Mouse (Mus musculus) embryo, embryonic 11.5 days (tissue): ENCODE results near the gene Ngdn.
"Not testable (repeated sequence)": the region's sequence is repeated elsewhere in the genome, so short reads cannot be mapped to it uniquely, and the experiment has no call there.

Source experiments
- DNase-seq: peaks from one replicate; pipeline ENCODE4 v3.0.0-alpha.2; 2012; ENCODE audit warnings: low read depth, low spot score

Ngdn gene

DNA sequence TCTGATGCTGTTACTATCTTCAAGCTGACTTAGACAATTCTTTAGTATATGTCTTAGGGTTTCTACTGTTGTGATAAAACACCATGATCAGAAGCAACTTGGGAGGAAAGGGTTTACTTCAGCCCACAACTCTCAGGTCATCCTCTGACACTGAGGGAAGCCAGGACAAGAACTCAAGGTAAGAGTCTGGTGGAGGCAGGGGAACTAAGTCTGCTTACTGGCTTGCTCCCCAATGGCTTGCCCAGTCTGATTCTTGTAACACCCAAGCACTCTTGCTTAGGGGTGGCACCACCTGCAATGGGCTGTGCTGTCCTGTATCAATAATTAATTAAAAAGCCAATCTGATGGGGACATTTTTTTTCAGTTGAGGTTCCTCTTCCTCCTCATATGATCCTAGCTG lies 16.6 kb upstream of the Ngdn start:
- DNase-seq, result no peak

DNA sequence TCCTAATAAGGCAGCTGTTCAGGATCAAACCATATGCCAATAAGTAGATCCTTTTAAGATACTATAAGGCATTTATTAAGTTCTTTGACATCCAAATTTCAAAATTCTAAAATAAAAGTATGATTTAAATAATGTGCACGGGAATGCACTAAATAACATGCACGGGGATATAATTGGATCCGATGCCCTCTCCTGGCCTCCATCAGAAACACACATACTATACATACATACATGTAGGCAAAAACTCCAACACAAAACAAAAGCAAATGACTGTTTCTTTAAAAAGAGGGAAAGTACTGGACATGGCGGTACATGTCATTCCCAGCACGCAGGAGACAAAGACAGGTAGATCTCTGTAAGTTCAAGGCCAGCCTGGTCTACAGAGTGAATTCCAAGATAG lies 15.4 kb upstream of the Ngdn start:
- DNase-seq, result not testable (repeated sequence)

DNA sequence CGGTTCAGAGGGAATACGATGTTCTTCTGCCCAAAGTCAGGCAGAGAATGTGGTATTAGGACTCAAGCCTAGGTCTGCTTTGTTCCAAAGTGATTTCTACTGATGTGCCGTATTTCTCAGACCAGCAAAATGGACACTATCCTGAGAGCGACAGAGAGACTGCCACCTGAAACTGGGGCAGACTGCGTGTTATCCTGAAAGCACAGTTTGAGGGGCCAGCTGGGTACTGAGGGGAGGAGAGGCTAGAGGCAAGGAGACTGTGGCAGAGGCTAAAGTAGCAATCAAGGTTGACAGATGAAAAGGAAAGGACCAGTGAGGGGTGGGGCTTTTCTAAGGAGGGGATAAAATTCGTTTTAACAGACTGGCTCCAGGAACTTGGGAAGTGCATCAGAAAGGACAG lies 14.4 kb upstream of the Ngdn start:
- DNase-seq, result no peak

DNA sequence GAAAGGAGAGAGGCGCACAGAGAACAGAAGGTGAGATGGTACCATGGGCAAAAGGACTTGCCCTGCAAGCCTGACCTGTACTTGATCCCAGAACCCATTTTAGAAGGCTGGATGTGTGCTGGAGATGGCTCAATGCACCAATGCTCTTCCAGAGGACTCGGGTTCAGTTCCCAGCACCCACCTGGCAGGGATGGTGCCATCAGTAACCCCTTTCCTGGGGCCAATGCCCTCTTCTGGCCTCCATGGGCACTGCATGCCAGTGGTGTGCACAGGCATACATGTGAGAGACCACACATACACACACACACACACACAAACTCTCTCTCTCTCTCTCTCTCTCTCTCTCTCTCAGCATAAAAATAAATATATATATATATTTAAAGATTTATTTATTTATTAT lies 13.8 kb upstream of the Ngdn start:
- no peak for DNase-seq

DNA sequence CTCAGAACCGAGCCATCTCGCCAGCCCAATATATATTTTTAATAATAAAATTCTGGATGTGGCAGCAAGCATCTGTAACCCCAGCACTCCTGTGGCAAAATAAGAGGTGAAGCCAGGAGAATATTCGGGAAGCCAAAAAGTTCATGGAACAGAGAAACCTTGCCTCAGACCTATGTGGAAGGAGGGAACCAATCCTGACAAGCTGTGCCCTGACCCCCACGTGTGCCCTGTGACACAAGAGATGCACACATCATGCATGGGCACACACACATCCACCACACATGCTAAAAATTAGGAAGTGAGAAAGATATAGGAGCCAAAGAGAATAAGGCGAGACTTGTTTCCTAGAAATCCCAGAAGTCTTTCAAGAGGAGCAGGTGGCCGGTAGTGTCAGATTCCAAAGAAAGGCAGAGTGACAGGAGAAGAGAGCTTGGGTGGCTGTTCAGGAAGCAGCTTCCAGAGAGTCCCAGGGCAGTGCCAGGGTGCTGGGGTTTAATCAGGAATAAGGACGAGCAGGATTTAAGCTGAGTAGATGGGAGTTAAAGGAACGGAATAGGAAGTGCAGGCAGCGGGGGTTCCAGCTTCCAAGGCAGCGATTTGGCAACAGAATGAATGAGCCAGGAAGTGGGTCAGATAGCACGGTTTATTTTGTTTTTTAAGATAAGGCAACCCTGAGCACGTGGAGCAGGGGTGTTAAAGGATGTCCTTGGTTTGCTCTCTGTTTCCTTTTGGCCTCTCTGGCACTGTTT lies 13.1 kb upstream of the Ngdn start:
- no peak for DNase-seq

DNA sequence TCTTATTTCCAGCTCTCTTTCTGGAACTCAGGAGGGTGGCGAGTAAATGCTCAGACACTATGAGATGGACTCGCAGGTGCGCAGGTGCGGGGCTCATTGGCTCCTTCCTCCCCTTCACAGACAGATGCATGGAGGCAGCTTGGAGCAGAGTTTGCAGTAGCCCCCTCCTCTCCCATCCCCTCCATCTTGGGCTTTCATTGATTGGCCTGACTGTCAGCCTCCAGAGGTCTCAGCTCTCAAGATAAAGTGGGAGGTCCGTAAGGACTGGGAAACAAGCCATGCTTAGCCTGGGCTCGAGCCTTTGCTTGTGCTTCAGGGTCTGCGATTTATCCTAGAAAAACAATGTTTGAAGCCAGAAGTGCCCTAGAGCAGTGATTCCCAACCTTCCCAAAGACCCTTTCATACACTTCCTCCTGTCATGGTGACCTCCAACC lies 12.6 kb upstream of the Ngdn start:
- no peak for DNase-seq

DNA sequence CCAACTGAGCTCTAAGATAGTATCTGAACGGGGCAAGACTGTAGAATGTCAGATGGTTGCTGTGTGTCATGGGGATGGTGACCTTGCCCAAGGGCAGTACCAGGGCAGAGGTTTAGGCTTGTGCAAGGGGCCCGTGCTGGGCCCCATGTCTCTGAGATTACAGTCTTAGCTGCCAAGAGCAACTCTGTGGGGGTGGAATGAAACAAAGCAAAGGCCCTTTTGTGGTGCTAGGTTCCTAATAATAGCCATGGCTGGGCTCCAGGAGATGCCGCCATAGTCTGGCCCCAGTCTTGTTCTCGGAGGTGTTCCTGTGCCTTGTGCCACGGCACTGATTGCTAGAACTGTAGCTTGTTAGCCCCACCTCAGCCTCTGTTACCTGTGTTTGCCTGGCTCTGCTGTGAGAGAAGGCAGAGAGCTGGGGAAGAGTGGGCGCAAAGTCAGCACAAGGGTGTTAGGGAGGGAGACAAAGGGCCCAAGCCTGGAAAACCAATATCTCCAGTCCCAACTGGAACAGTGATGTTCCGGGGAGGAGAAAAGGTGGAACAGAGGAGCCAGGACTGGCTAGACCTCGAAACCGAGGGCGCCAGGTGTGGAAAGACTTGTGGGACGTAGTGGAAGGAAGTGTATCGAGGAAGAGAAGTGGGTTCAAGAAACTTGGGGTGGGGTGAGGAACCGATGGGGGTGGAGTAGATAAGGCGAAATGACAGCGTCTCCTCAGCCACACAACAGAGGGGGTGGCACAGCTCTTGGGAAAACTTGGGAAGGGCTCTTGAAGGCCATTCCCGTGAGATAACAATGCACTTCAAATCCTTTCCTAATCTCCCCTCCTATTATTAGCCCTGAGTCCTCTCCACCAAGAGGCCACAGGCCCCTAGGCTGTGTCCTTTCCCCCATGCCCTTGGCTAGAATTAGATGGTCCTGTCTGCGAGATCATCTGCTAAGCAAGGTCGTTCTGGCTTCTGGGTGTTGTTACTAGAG lies 11.1 kb upstream of the Ngdn start:
- no peak for DNase-seq

DNA sequence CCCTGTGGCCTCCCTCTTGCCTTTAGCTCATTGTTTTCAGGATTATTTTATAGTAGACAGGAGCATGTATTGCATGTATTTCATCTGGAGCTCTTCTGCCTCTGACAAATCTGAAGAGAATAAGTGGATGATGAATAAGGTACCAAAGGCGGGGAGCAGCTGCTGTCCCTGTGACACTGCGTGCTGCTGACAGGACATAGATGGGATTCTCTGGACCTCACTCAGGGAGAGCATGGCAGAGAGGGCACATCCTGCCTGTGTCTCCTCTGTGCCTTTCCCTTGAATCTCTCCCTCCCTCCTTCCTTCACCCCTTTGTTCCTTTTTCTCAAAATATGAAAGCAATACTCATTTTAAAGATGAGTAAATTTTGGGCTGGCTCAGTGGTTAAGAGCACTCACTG lies 9.7 kb upstream of the Ngdn start:
- DNase-seq, result no peak

DNA sequence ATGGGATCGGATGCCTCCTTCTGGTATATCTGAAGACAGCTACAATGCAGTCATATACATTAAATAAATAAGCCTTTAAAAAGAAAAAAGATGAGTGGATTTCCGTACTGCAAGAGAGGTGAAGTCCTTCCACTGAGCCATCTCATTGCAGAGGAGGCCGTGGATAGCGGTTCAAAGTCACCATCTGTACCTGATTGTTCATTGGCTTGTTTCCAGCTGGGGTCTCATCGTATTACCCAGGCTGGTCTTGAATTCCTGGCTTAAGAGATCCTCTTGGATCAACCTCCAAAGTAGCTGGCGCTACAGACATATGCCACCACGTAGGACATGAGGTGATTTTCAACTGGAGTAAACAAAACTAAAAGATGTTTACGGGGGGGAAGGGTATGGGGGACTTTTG lies 9.3 kb upstream of the Ngdn start:
- DNase-seq, result no peak

DNA sequence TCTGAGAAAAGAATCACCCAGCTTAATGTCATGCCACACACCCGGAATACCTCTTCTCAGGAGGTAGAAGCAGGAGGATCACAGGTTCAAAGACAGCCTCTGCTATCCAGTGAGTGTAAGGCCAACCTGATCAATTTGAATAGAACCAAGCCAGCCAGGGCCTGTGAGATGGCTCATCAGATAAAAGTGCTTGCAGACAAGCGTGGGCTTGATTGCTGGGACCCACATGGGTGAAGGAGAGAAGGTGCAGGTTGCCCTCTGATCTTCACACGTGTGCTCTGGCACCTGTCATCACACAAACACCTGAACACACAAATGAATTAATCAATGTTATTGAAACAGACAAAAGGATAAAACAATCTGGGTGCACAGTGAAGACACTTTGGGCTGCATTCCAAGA lies 8.7 kb upstream of the Ngdn start:
- DNase-seq, result no peak

DNA sequence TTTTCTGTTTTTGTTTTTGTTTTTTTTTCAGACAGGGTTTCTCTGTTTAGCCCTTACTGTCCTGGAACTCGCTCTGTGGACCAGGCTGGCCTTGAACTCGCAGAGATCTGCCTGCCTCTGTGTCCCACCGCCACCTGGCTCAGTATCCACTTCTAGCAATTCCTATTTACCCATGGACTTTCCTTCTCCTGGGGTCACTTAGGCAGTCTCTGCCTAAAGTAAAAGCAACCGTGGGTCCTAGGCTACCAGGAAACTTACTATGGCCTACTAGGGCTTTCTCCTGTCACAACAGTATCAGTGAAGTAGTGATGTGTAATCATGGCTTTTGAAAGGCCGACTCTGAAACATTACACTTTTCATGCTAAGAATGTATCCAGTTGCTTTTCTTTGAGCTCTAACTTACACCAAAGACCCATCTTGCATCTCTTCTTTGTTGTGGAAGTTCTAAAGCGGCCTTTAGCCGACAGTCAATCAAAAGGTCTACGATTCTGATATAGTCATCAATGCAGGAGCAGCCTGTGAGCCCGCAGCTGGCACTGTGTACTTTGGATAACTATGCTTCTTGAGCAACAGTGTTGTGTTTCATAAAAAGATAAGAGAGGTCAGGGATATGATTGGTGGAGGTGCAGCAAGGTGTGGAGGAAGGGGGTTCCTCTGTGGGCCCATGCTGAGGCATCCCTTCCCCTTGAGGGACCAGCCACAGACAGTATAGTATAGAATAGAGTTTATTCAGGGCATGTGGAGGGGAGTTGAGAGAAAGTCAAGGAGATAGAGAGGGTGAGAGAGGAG lies 7.9 kb upstream of the Ngdn start:
- DNase-seq, result no peak

DNA sequence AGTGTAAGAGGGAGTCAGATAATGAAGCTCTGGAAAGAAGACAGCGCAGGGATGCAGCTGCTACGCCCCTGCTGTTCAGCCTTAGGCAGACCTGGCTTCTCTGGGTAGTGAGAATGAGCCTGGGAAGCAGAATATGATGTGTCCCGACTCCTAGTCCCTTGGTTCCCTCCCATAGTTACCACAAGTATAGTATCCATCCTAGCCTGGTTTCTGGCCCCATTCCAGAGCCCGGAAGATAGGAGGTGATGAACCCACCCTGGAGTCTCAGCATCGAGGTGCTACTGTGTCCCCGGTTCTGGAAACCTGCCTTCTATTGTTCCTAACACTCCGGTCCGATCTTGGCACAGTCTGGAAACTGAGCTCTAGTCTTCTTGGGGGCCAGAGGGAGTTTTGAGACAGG lies 6.8 kb upstream of the Ngdn start:
- no peak for DNase-seq

DNA sequence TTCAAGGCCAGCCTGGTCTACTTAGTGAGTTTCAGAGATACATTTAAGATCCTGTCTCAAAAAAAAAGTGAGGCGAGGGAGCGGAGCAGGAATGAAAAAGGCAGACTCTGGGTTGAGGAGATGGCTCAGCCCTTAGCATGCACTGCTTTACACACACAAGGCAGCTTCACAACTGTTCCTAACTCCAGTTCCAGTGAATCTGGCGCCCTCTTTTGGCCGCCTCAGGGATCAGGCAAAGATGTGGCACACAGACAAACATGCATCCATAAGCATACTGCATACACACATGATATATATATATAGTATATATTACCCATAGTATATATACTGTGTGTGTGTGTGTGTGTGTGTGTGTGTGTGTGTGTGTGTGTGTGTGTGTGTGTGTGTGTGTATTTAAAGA lies 4.1 kb upstream of the Ngdn start:
- no peak for DNase-seq

DNA sequence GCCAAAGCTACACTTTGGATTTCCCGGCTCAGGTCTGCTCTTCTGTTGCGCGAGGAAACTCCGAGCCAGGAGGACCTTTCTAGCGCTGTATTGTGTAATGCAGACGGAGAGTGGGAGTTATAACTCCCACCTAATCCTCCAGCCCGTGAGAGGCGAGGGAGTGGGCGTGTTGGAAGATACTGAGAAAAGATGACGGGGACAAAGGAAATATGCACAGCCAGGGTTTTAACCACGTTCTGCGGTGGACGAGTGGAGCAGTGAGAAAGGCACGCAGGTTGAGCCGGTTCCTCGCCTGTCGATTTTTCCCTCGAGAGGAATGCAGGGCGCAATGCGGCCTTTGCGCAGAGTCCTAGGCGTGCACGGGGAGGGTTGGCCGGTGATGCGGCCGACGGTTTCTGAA lies 663 bp upstream of the Ngdn start:
- DNase-seq, result no peak

DNA sequence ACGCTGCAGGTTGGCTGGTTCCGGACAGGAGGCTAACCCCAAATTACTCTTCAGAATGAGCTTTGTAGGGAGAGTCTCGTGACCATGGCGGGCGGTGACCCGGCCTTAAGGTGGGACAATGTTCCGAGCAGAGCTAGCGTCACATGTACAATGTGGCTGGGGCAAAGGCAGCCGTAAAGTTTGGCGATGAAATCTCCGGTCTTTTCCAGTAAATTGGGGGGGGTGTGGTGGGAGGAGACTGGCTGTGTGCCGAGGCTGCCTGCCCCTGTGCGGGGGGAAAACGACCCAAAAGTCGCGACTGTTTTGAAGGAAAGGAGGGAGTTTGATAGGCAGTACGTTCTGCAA lies 485 bp downstream of the Ngdn start:
- DNase-seq, result no peak

DNA sequence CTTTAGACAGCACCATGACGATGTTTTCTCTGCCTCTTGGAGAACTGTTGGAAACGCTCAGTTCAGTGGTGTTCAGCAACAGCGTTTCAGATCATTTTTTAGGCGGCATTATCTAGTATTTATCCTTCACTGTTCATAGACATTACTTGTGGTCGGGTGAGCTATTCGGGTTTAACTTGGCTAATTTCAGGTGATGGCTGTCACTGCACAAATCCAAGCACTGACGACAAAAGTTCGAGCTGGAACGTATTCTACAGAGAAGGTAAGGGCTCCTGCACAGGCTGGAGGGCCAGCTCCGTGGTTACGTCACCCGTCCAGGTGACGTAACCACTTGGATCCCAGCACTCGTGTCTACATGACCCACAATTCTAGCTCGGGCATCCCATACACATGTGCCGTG lies 1.6 kb downstream of the Ngdn start:
- DNase-seq, result no peak

DNA sequence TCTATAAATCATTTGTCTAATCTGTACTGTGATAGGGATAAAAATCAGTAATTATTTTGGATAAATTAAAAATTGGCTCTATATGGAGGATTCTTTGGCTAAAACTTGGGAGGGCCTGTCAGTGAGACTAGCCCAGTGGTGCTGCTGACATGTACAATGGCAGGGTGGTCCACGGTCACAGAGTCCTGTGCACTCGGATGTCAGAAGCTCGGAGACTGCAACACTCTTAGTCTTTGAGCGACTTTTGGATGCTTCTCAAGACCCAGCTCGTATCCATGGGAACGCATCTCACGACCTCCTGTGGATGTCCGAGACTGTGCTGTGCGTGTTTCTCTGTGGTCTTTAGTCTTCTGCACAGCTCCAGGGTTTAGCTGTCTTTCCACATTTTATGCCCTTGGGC lies 5.1 kb downstream of the Ngdn start:
- DNase-seq, result no peak

DNA sequence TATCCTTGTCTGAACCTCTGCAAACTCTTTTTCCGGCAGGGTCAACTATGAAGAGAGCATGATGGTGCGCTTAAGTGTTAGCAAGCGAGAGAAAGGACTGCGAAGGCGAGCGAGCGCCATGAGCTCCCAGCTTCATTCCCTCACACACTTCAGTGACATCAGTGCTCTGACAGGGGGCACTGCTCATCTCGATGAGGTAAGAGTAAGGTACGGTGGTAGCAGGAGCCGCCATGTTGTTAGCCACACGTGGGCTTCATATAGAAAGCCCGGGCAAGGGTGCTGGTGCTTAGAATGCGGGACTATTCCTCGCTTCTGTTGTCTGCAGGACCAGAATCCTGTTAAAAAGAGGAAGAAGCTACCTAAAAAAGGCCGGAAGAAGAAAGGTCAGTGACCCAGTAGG lies 7.8 kb downstream of the Ngdn start:
- no peak for DNase-seq

DNA sequence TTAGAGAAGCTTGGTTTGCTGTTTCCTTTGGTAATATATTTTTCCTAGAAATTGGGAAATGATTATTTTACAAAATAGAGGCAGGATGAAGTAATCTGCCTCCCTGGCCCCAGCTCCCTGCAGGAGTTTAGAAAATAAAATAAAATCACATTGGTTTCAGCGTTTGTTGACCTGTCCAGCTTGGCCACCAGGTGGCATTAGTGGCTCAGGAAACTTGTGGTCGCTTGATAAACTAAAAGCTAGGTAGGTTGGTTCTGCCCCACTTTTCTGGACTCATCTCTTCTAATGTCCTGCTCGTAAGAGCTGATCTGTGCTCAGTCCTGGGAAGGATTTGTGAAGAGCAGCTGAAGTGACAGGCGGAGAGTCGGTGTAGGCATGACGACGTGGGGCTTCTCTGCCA lies 9.0 kb downstream of the Ngdn start:
- DNase-seq, result peak; percentile 54

DNA sequence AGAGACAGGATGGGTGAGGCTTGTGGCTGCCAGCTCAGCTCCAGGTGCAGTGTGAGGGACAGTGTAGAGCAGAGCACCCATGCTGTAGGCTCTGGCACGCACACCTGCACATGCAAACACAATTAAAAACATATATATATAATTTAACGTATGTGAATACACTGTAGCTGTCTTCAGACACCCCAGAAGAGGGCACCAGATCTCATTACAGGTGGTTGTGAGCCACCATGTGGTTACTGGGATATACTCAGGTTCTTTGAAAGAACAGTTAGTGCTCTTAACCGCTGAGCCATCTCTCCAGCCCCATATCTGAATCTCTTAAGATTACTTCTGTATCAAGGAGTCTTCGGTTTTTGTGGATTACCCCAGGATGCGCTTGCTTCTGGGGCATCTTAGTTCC lies 10.3 kb downstream of the Ngdn start:
- no peak for DNase-seq

DNA sequence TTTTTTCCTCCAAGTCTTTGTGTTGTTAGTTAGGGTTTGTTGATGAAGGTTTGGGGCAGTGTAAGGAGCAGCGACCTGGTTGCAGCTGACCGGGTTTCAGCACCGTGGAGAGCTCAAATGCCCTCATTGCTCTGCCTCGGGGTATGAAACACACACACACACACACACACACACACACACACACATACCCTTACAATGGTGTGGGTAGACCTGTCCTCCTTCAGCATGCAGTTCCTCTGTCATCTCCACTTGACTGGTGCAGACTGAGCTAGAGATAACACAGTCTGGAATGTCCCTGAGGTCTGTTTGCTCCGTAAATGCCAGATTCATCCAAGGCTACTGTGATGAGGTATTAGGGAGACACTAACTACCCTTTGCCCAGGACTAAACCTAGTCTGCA lies 12.0 kb downstream of the Ngdn start:
- DNase-seq, result no peak

DNA sequence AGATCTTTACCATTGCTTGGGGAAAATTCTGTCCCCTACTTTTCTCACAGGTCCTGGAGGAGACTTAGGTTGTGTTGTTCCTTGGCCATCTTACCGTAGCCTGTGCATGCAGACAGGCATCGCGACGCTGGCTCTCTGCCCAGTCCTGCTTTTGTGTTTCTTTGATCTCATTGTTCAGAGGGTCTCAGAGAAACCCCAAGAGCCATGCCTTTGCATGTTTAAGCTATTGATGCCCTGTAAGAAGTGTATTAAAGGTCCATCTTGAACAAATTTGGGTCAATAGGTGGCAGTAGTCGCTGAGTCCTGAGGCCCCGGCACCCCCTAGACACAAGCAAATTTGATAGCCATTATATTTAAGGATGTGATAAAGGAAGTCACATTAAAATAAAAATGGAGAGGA lies 12.4 kb downstream of the Ngdn start:
- DNase-seq, result no peak
